Mouse (Mus musculus): Measurements from ENCODE around the gene Pgf.
A peak's percentile ranks its signal among the peaks of the same experiment; 100 is the strongest.

Gene Pgf

DNA sequence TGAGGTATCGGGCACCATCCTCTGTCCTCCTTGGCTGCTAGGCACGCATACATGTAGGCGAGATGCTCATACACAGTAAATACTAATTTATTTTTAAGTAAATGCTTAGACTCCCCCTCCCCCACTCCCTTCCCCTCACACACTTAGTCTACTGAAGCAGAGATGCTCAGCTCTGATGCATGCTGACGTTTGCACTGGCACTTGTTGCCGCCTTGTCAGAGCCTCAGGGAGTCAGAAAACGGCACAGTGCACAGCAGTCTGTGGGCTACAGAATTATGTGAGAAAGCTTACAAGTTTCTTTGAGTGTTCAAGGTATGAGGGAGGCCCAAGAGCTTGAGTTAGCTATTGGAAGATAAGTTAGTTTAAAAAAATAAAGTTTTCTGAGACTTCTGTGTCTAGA is 46.2 kb downstream of the Pgf start:
- no peaks in the 10 kb centered on the region for H3K27me3 ChIP-seq (ENCODE audit: control insufficient read depth, insufficient read depth, low read length, poor library complexity, severe bottlenecking)
- no peak for DNase-seq (ENCODE audit: low read depth, low spot score)
- peaks cover 29% of the 10 kb centered on the region for H3K36me3 ChIP-seq (ENCODE audit: control insufficient read depth, insufficient read depth, low read length, poor library complexity, severe bottlenecking)

DNA sequence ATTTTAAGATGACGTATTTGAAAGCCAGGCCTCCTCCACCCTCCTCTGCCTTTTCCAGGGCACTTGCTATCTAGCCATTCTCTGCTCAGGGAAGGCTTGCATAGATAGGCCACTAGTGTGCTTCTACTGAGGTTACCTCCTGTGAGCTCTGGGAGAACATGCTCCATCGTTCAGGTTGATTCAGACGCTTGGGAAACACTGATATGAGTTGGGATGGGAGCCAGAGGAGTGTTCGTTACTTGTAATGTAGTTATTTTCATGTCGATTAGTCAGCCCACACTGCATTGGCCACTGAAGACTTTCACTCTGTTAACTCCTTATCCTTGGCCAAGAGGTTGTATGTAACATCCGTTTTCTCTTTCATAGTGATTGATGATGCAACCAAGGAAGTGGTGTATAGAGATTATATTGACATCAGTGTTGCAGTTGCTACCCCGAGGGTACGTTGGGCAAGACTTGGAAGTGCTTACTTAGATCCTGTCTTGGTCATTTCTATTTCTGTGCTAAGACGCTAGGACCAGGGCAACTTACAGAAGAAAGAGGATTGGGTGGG is 48.1 kb downstream of the Pgf start:
- Histone ChIP-seq H3K36me3 (ENCODE audit: control insufficient read depth, insufficient read depth, low read length, poor library complexity, severe bottlenecking) (peaks cover 29% of the 10 kb centered on the region), H3K27me3 (ENCODE audit: control insufficient read depth, insufficient read depth, low read length, poor library complexity, severe bottlenecking) (no peaks in the 10 kb centered on the region)
- DNase-seq (ENCODE audit: low read depth, low spot score) = no peak

DNA sequence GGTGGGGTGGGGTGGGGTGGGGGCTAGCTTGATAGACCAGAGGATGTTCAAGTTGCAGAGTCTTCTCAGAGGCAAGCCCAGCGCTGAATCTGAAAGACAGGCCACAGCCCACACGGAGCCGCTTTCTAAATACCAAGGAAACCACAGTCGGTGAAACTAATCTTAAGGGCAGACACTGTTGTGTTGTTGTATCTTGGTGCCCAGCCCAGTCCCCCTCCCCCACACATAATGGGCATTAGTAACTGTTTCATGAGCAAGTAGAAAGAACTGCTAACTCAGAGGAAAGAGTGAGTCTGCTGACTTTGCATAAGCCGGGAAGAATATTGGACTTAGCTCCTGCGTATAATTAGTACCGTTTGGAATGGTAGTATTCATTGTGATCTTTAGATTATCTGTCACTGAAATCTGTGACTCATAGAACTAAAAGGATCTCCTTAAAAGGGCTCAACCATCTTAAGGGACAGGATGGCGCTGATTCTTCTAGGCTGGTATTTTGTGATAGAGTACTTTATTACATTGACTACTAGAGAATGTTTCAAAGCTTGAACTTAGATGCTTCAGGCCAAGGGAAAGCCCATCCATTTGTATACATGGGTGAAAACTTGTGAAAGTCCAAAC is 50.5 kb downstream of the Pgf start:
- DNase-seq (ENCODE audit: low read depth, low spot score) = no peak
- Histone ChIP-seq H3K36me3 (ENCODE audit: control insufficient read depth, insufficient read depth, low read length, poor library complexity, severe bottlenecking) (peaks cover 24% of the 10 kb centered on the region), H3K27me3 (ENCODE audit: control insufficient read depth, insufficient read depth, low read length, poor library complexity, severe bottlenecking) (no peaks in the 10 kb centered on the region)

DNA sequence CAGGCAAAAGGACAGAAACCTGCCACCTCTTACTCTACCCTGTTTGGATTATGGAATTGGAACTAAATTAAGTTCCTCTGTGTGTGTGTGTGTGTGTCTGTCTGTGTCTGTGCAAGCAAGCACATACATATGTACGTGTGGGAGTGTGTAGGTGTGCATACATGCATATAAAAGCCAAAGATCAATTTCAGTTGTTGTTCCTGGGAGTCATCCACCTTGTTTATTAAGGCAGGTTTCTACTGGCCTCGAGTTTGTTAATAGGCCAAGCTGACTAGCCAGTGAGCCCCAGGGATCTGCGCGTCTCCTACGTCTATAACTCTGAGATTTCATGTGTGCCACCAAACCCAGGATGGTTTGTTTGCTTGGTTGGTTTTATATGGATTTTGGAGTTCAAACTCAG is 52.8 kb downstream of the Pgf start:
- H3K36me3 ChIP-seq (ENCODE audit: control insufficient read depth, insufficient read depth, low read length, poor library complexity, severe bottlenecking) = peaks cover 11% of the 10 kb centered on the region
- no peak for DNase-seq (ENCODE audit: low read depth, low spot score)
- no peaks in the 10 kb centered on the region for H3K27me3 ChIP-seq (ENCODE audit: control insufficient read depth, insufficient read depth, low read length, poor library complexity, severe bottlenecking)

DNA sequence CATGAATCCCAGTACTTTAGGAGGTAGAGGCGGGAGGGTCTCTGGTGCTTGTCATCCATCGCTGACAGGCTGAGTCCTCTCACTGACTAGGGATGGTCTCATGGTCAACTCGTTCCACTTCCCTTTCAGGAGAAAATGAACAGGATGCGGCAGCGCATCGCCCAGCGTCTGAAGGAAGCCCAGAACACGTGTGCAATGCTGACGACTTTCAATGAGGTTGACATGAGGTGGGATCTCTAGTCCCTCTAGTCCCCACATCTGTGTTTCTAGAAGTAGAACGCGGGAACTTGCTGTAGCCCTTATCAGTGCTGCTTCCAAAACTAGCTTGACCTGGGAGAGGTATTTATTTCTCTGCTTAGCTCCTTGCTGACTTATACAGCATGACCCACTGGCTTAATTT is 53.9 kb downstream of the Pgf start:
- Histone ChIP-seq H3K36me3 (ENCODE audit: control insufficient read depth, insufficient read depth, low read length, poor library complexity, severe bottlenecking) (peaks cover 5% of the 10 kb centered on the region), H3K27me3 (ENCODE audit: control insufficient read depth, insufficient read depth, low read length, poor library complexity, severe bottlenecking) (no peaks in the 10 kb centered on the region)
- peak; percentile 38 for DNase-seq (ENCODE audit: low read depth, low spot score)

DNA sequence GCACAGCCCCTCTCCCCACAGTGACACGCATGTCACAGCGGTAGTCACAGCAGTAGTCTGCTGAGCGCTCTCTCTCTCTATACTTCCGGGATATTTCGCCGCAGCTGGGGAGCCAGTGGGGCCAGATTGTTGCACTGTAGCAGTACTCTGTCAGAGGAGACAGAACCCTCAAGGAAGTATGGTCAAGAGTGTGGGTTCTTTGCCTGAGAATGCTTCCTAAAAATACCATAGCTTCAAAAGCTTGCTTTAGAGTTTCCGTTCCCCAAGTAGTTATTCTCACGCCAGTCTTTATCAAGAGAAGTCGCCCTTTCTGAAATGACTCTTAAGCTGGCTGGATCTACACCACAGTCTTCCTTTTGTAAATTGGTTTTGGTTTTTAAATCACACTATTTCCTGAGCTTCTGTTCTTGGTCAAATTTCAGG is 54.5 kb downstream of the Pgf start:
- Histone ChIP-seq H3K27me3 (ENCODE audit: control insufficient read depth, insufficient read depth, low read length, poor library complexity, severe bottlenecking) (no peaks in the 10 kb centered on the region), H3K36me3 (ENCODE audit: control insufficient read depth, insufficient read depth, low read length, poor library complexity, severe bottlenecking) (peaks cover 6% of the 10 kb centered on the region)
- peak; percentile 45 for DNase-seq (ENCODE audit: low read depth, low spot score)

DNA sequence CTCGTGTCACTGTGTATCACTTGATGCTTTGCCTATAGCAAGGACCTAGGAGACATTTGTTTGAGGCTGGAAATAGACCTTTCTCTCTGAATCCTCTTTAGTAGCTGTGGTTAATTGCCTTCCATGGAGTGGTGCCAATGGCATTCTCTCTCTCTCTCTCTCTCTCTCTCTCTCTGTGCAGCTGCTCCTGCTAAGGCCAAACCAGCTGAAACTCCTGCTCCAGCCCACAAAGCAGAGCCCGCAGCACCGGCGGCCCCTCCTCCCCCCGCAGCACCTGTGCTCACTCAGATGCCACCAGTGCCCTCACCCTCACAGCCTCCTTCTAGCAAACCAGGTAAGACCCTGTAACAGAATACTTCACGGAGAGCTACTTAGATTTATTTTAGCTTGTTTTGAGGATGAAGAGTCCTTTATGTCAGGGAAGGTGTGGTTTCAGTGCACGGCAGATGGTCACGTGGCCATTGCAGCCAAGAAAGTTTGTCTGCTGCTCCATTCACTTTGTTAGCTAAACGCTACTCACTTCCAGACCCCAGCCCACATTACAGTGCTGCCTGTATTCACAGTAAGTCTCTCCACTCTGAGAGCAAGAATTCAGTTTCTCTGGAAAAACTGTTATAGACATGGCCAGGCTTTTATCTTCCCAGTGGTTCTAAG is 55.7 kb downstream of the Pgf start:
- Histone ChIP-seq H3K27me3 (ENCODE audit: control insufficient read depth, insufficient read depth, low read length, poor library complexity, severe bottlenecking) (no peaks in the 10 kb centered on the region), H3K36me3 (ENCODE audit: control insufficient read depth, insufficient read depth, low read length, poor library complexity, severe bottlenecking) (peaks cover 6% of the 10 kb centered on the region)
- DNase-seq (ENCODE audit: low read depth, low spot score) = no peak
